Mouse (Mus musculus) hindbrain, embryonic 15.5 days (tissue): Measurements from ENCODE around the gene Arhgef40. TPM values are rescaled to one million over a fixed set of nuclear protein-coding genes. Genes with fewer than 3 reads are reported as not detected.

ENCODE experiments used
- ATAC-seq: fragments of 200-750 bp; cut with Nextera tagmentation; 2 replicates; pipeline ENCODE4 v1.8.0; 2017; ENCODE audit warnings: low read depth, moderate number of reproducible peaks, moderate TSS enrichment; ENCODE audit not compliant: low FRiP score
- H3K27ac ChIP-seq: fragments of 300-500 bp; sonication (generic); replicated peaks from 2 replicates; pipeline ENCODE4 v1.5.1; 2015; ENCODE audit warnings: mild to moderate bottlenecking, inconsistent platforms
- H3K27me3 ChIP-seq: fragments of 300-500 bp; sonication (generic); 2 replicates; pipeline ENCODE4 v1.6.1; 2015; ENCODE audit warnings: control low read depth, inconsistent platforms
- H3K36me3 ChIP-seq: fragments of 300-500 bp; sonication (generic); 2 replicates; pipeline ENCODE4 v1.6.1; 2015; ENCODE audit warnings: control low read depth, inconsistent platforms
- H3K4me1 ChIP-seq: fragments of 300-500 bp; sonication (generic); replicated peaks from 2 replicates; pipeline ENCODE4 v1.6.1; 2015; ENCODE audit warnings: control low read depth, inconsistent platforms
- H3K4me2 ChIP-seq: fragments of 300-500 bp; sonication (generic); 2 replicates; pipeline ENCODE4 v1.6.1; 2015; ENCODE audit warnings: moderate library complexity, mild to moderate bottlenecking, inconsistent platforms
- H3K4me3 ChIP-seq: fragments of 300-500 bp; sonication (generic); 2 replicates; pipeline ENCODE4 v1.5.1; 2015; ENCODE audit warnings: mild to moderate bottlenecking, inconsistent platforms
- H3K9ac ChIP-seq: fragments of 300-500 bp; sonication (generic); 2 replicates; pipeline ENCODE4 v1.6.1; 2015; ENCODE audit warnings: inconsistent platforms
- H3K9me3 ChIP-seq: fragments of 300-500 bp; sonication (generic); 2 replicates; pipeline ENCODE4 v1.6.1; 2016; ENCODE audit warnings: control low read depth, inconsistent platforms
- WGBS: fragments of 180-500 bp; shearing (Covaris S2); methylation state at CpG from one replicate; pipeline ENCODE4 v1.1.7; 2015; 5-methylcytosine and 5-hydroxymethylcytosine counted together
- polyA plus RNA-seq: library from polyadenylated mRNA; unstranded; fragments of >200 nt; fragmentation: Nextera tagmentation; extraction: Ambion mirVana; gene quantifications from 2 replicates; pipeline ENCODE4 v1.2.1, GENCODE M21; 2015

Arhgef40 gene
- polyA plus RNA-seq: 85.2 and 87.6 TPM in 2 replicates

GRCm38 (mm10) chr14:51984247-51985231, at the start of gene Arhgef40:
Gene Arhgef40 (plus strand): TSS chr14:51984719.
- H3K9ac ChIP-seq: peak within 1 kb of the TSS; percentile 76
- H3K27ac ChIP-seq: peak within 1 kb of the TSS; percentile 92
- no peaks in the 10 kb centered on the region for H3K27me3 ChIP-seq
- WGBS: under 1% methylated on average over 62 of the region's 74 CpGs
- no peaks in the 10 kb centered on the region for H3K9me3 ChIP-seq
- peak within 1 kb of the TSS; percentile 91 for H3K4me3 ChIP-seq
- peaks cover 41% of the 10 kb centered on the region for H3K4me1 ChIP-seq
- H3K36me3 ChIP-seq: peaks cover 15% of the 10 kb centered on the region
- peak; percentile 92 for ATAC-seq
- peak within 1 kb of the TSS; percentile 99 for H3K4me2 ChIP-seq

- Histone ChIP-seq H3K9ac (no peak overlapping the region), H3K4me3 (no peak overlapping the region), H3K27ac (no peak overlapping the region), H3K36me3 (no peaks in the 10 kb centered on the region), H3K27me3 (no peaks in the 10 kb centered on the region), H3K4me2 (no peak overlapping the region), H3K4me1 (no peaks in the 10 kb centered on the region), H3K9me3 (no peaks in the 10 kb centered on the region)
- no peak for ATAC-seq
- 92% methylated on average over 9 of the region's 9 CpGs for WGBS
Measured at GRCm38 (mm10) chr14:51939005-51939404, 45.5 kb upstream of the Arhgef40 start.

GRCm38 (mm10) chr14:51940944-51941560, 43.5 kb upstream of the Arhgef40 start:
- Histone ChIP-seq H3K4me1 (no peaks in the 10 kb centered on the region), H3K27ac (no peak overlapping the region), H3K9me3 (no peaks in the 10 kb centered on the region), H3K27me3 (no peaks in the 10 kb centered on the region), H3K9ac (no peak overlapping the region), H3K36me3 (no peaks in the 10 kb centered on the region), H3K4me3 (no peak overlapping the region), H3K4me2 (no peak overlapping the region)
- no peak for ATAC-seq
- 40% methylated on average over 8 of the region's 8 CpGs for WGBS

GRCm38 (mm10) chr14:51941577-51941976, 42.9 kb upstream of the Arhgef40 start:
- Histone ChIP-seq H3K4me2 (no peak overlapping the region), H3K4me3 (no peak overlapping the region), H3K9me3 (no peaks in the 10 kb centered on the region), H3K27ac (no peak overlapping the region), H3K4me1 (no peaks in the 10 kb centered on the region), H3K9ac (no peak overlapping the region), H3K36me3 (no peaks in the 10 kb centered on the region), H3K27me3 (no peaks in the 10 kb centered on the region)
- WGBS: 61% methylated on average over 9 of the region's 9 CpGs
- no peak for ATAC-seq

GRCm38 (mm10) chr14:51942236-51942635, 42.3 kb upstream of the Arhgef40 start:
- 66% methylated on average over 7 of the region's 7 CpGs for whole genome bisulfite sequencing

GRCm38 (mm10) chr14:51943336-51943735, 41.2 kb upstream of the Arhgef40 start:
- WGBS: 86% methylated on average over 6 of the region's 6 CpGs
- H3K27me3 ChIP-seq: no peaks in the 10 kb centered on the region
- H3K36me3 ChIP-seq: no peaks in the 10 kb centered on the region
- H3K4me3 ChIP-seq: no peak overlapping the region
- no peak overlapping the region for H3K9ac ChIP-seq
- no peak overlapping the region for H3K4me2 ChIP-seq
- H3K9me3 ChIP-seq: no peaks in the 10 kb centered on the region
- H3K4me1 ChIP-seq: no peaks in the 10 kb centered on the region
- no peak overlapping the region for H3K27ac ChIP-seq
- no peak for ATAC-seq

More at GRCm38 (mm10) chr14:51942236-51942635, 42.3 kb upstream of the Arhgef40 start:
- Histone ChIP-seq H3K27ac (no peak overlapping the region), H3K9me3 (no peaks in the 10 kb centered on the region), H3K4me3 (no peak overlapping the region), H3K9ac (no peak overlapping the region), H3K4me2 (no peak overlapping the region), H3K4me1 (no peaks in the 10 kb centered on the region), H3K27me3 (no peaks in the 10 kb centered on the region), H3K36me3 (no peaks in the 10 kb centered on the region)
- no peak for ATAC-seq

GRCm38 (mm10) chr14:51960316-51960715, 24.2 kb upstream of the Arhgef40 start:
- Histone ChIP-seq H3K27ac (no peak overlapping the region), H3K4me3 (no peak overlapping the region), H3K4me1 (no peaks in the 10 kb centered on the region), H3K36me3 (no peaks in the 10 kb centered on the region), H3K9me3 (no peaks in the 10 kb centered on the region), H3K27me3 (no peaks in the 10 kb centered on the region), H3K9ac (no peak overlapping the region), H3K4me2 (no peak overlapping the region)
- 97% methylated on average over 2 of the region's 2 CpGs for WGBS
- ATAC-seq: no peak

GRCm38 (mm10) chr14:51967400-51967799, 17.1 kb upstream of the Arhgef40 start:
- Histone ChIP-seq H3K4me3 (no peak overlapping the region), H3K4me2 (no peak overlapping the region), H3K4me1 (no peaks in the 10 kb centered on the region), H3K27me3 (no peaks in the 10 kb centered on the region), H3K9me3 (no peaks in the 10 kb centered on the region), H3K36me3 (no peaks in the 10 kb centered on the region), H3K27ac (no peak overlapping the region), H3K9ac (no peak overlapping the region)
- 90% methylated on average over 3 of the region's 3 CpGs for WGBS
- ATAC-seq: no peak

- 95% methylated on average over 3 of the region's 3 CpGs for WGBS
- no peaks in the 10 kb centered on the region for H3K27me3 ChIP-seq
- no peak for ATAC-seq
Measured at GRCm38 (mm10) chr14:51979252-51979651, 5.3 kb upstream of the Arhgef40 start.

GRCm38 (mm10) chr14:51983251-51983650, 1.3 kb upstream of the Arhgef40 start:
- WGBS: 52% methylated on average over 4 of the region's 4 CpGs
- peaks cover 7% of the 10 kb centered on the region for H3K36me3 ChIP-seq
- H3K9me3 ChIP-seq: no peaks in the 10 kb centered on the region
- peak overlapping the region; percentile 92; the same call in 1 of the 2 replicates for H3K27ac ChIP-seq
- peak overlapping the region; percentile 91; the same call in 1 of the 2 replicates for H3K4me3 ChIP-seq
- H3K4me2 ChIP-seq: peak overlapping the region; percentile 99
- H3K4me1 ChIP-seq: peaks cover 34% of the 10 kb centered on the region
- no peaks in the 10 kb centered on the region for H3K27me3 ChIP-seq
- H3K9ac ChIP-seq: no peak overlapping the region
- no peak for ATAC-seq

More at GRCm38 (mm10) chr14:51979252-51979651, 5.3 kb upstream of the Arhgef40 start:
- Histone ChIP-seq H3K4me1 (peaks cover 14% of the 10 kb centered on the region), H3K9ac (no peak overlapping the region), H3K27ac (no peak overlapping the region), H3K4me2 (no peak overlapping the region), H3K36me3 (no peaks in the 10 kb centered on the region), H3K9me3 (no peaks in the 10 kb centered on the region), H3K4me3 (no peak overlapping the region)

- Histone ChIP-seq H3K9ac (peak overlapping the region; percentile 76), H3K27ac (peak overlapping the region; percentile 92), H3K4me3 (peak overlapping the region; percentile 91), H3K9me3 (no peaks in the 10 kb centered on the region), H3K36me3 (peaks cover 10% of the 10 kb centered on the region), H3K27me3 (no peaks in the 10 kb centered on the region), H3K4me1 (peaks cover 37% of the 10 kb centered on the region), H3K4me2 (peak overlapping the region; percentile 99)
- no peak for ATAC-seq
- WGBS: 6% methylated on average over 10 of the region's 10 CpGs
Measured at GRCm38 (mm10) chr14:51983855-51984246, 668 bp upstream of the Arhgef40 start.
